Mouse (Mus musculus): ENCODE measurements at regions not wholly inside any gene's neighbourhood (a gene's known extent, or its start where the extent isn't known, plus 50 kb on each side); places are given as distances from the start of the nearest gene placed in this dataset.

DNA sequence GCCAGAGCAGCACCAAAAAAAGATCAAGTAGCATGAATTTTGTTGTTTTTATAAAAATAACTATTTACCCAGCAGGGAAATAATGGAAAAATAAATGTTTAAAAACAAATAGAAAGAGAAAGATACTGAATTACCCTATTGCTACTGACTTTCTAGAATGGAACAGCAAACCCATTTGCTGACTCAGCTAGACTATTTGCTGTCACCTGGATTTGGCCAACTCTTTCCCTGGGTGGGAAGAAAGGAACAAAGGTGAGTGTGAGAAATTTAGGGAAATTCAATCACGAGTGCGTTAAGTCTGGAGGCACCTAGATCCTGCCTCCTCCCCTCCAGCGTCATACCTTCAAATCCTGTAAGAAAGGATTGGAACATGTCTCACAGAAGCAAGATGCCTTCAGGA is 110.2 kb downstream of the Tmsb4x start:
- DNase-seq: no peak

DNA sequence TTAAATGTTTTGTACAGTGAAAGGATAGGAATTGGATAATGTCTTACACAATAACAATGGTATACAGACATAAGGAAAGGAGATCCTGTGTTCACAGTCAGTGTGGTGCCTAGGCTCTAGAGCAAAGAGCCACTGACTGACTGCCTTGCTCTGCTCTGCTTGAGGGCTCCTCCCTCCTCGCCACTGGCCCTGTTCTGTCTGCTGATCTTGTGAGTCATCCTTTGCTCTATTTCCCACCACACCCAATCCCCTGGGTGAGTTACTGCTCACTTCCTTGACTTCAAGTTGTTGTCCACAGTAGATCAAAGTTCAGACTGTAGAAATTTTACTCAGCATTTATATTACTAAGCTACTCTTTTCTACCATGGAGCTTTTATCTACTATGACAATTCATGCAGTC is 117.3 kb downstream of the Tmsb4x start:
- H3K27ac ChIP-seq (ENCODE audit: insufficient read depth, low read depth, low read length): no peak overlapping the region
- H3K4me3 ChIP-seq (ENCODE audit: insufficient read depth, low read depth, low read length): no peak overlapping the region
- TF ChIP-seq CTCF (conservative IDR thresholded peaks at IDR 0.05; ENCODE audit: insufficient read depth, insufficient read length, low read depth, low read length): no peak
- no peak for TF ChIP-seq POLR2A (IDR thresholded peaks at IDR 0.05; ENCODE audit: low read depth, low read length)

More for the DNA sequence above, 110.2 kb downstream of the Tmsb4x start:
- Histone ChIP-seq H3K27ac (ENCODE audit: insufficient read depth, low read depth, low read length) (no peak overlapping the region), H3K27me3 (replicated peaks; ENCODE audit: control insufficient read depth, insufficient read depth, low read length) (no peaks in the 10 kb centered on the region), H3K4me1 (ENCODE audit: control insufficient read depth, insufficient read depth, low read length) (no peaks in the 10 kb centered on the region), H3K4me3 (ENCODE audit: insufficient read depth, low read depth, low read length) (no peak overlapping the region), H3K36me3 (ENCODE audit: control insufficient read depth, insufficient read depth, low read length) (no peaks in the 10 kb centered on the region)
- 74% methylated on average over 3 of the region's 3 CpGs for WGBS
- TF ChIP-seq POLR2A (IDR thresholded peaks at IDR 0.05; ENCODE audit: low read depth, low read length) (no peak), CTCF (conservative IDR thresholded peaks at IDR 0.05; ENCODE audit: insufficient read depth, insufficient read length, low read depth, low read length) (no peak)

DNA sequence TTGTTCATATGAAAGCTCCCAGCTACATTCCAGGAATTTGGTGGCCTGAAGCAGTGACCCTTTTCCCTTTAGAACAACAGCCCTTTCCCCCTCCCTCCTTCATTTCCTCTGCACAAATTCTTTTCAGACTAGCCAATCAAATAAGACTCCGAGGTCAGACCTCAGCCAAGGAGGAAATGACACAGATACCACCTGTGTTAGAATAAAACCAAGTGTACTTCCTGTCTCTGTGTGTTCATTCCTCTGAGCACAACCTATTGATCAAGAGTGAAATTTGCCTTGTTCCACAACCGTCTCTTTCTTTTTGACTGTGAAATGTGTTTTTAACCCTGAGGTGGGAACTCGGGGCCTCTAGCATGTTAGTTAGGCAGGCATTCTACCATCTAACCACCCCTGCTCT is 120.2 kb downstream of the Tmsb4x start:
- Histone ChIP-seq H3K36me3 (ENCODE audit: control insufficient read depth, insufficient read depth, low read length) (no peaks in the 10 kb centered on the region), H3K27ac (ENCODE audit: insufficient read depth, low read depth, low read length) (peak overlapping the region; percentile 56), H3K4me1 (ENCODE audit: control insufficient read depth, insufficient read depth, low read length) (no peaks in the 10 kb centered on the region), H3K27me3 (replicated peaks; ENCODE audit: control insufficient read depth, insufficient read depth, low read length) (no peaks in the 10 kb centered on the region), H3K4me3 (ENCODE audit: insufficient read depth, low read depth, low read length) (no peak overlapping the region)
- TF ChIP-seq CTCF (conservative IDR thresholded peaks at IDR 0.05; ENCODE audit: insufficient read depth, insufficient read length, low read depth, low read length) (no peak), POLR2A (IDR thresholded peaks at IDR 0.05; ENCODE audit: low read depth, low read length) (no peak)
- 23% methylated on average over 3 of the region's 3 CpGs for WGBS
- peak; percentile 42 for DNase-seq

More for the DNA sequence above, 117.3 kb downstream of the Tmsb4x start:
- DNase-seq: peak; percentile 73
- H3K4me1 ChIP-seq (ENCODE audit: control insufficient read depth, insufficient read depth, low read length): no peaks in the 10 kb centered on the region
- 58% methylated on average over 1 of the region's 1 CpGs for WGBS
- H3K36me3 ChIP-seq (ENCODE audit: control insufficient read depth, insufficient read depth, low read length): no peaks in the 10 kb centered on the region
- no peaks in the 10 kb centered on the region for H3K27me3 ChIP-seq (replicated peaks; ENCODE audit: control insufficient read depth, insufficient read depth, low read length)

DNA sequence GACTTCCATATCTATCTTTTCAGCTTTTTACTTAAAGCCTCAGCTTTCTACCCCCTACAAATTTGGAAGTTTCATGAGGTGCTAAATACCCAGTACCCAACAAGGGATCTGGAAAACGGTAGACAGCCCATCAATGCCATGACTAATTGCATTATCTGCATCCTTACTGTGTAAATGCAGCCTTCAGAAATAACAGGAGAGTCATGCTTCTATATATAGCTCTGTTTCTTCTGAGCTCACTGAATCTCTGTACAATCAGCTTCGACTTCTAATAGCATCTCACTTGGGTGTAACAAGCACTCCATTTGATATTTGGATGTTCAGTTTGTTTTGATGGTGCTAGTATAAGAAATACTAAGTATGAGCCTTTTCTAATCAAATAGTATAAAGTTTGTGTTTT is 120.7 kb downstream of the Tmsb4x start:
- H3K4me1 ChIP-seq (ENCODE audit: control insufficient read depth, insufficient read depth, low read length): no peaks in the 10 kb centered on the region
- H3K27me3 ChIP-seq (replicated peaks; ENCODE audit: control insufficient read depth, insufficient read depth, low read length): no peaks in the 10 kb centered on the region
- no peak for TF ChIP-seq CTCF (conservative IDR thresholded peaks at IDR 0.05; ENCODE audit: insufficient read depth, insufficient read length, low read depth, low read length)
- no peak for TF ChIP-seq POLR2A (IDR thresholded peaks at IDR 0.05; ENCODE audit: low read depth, low read length)
- DNase-seq: no peak
- H3K4me3 ChIP-seq (ENCODE audit: insufficient read depth, low read depth, low read length): no peak overlapping the region
- no peaks in the 10 kb centered on the region for H3K36me3 ChIP-seq (ENCODE audit: control insufficient read depth, insufficient read depth, low read length)
- WGBS: 27% methylated on average over 2 of the region's 2 CpGs
- H3K27ac ChIP-seq (ENCODE audit: insufficient read depth, low read depth, low read length): 0 out of 2 replicates have a peak overlapping the region, but pooled peaks have one; percentile 23

DNA sequence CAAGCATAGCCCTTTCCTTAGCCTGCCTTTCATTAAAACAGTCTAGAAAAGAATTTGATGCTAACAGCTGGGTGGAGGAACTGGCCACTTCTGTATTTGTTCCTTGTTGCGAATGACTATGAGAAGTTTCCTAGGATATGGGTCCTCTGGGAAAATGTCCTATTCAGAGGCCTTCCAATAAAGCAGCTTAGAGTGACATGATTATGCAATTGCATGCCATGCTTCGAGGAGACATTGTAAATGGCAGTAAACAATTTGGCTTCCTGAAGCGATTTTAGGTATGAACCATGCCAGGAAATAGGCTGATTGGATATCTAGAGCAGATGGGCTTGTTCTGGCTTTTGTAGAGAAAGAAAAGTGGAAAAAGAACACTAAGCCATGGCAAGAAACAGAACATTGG is 128.3 kb downstream of the Tmsb4x start:
- H3K27me3 ChIP-seq (replicated peaks; ENCODE audit: control insufficient read depth, insufficient read depth, low read length): no peaks in the 10 kb centered on the region
- no peak overlapping the region for H3K27ac ChIP-seq (ENCODE audit: insufficient read depth, low read depth, low read length)
- H3K4me1 ChIP-seq (ENCODE audit: control insufficient read depth, insufficient read depth, low read length): no peaks in the 10 kb centered on the region
- no peak for DNase-seq
- WGBS: 52% methylated on average over 3 of the region's 3 CpGs
- no peaks in the 10 kb centered on the region for H3K36me3 ChIP-seq (ENCODE audit: control insufficient read depth, insufficient read depth, low read length)
- no peak overlapping the region for H3K4me3 ChIP-seq (ENCODE audit: insufficient read depth, low read depth, low read length)
- TF ChIP-seq POLR2A (IDR thresholded peaks at IDR 0.05; ENCODE audit: low read depth, low read length) (no peak), CTCF (conservative IDR thresholded peaks at IDR 0.05; ENCODE audit: insufficient read depth, insufficient read length, low read depth, low read length) (no peak)

DNA sequence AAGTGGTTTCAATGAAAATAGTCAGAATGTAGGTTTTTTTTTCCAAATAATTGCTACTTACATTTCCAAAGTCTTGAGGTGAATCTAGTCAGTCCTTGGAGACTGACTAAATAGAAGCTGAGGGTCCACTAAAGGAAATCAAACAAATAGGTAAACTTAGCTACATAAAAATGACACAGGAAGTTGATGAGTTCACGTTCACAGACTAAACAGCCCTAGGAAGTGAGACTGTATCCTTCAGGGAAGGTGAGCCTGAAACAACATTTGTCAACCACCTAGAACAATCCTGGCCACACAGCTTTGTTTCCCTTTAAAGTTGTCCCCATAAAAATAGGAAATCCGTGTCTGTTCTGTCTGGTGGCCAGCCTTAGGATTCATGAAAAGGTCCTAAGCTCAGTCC is 140.0 kb downstream of the Tmsb4x start:
- Histone ChIP-seq H3K27ac (ENCODE audit: insufficient read depth, low read depth, low read length) (no peak overlapping the region), H3K36me3 (ENCODE audit: control insufficient read depth, insufficient read depth, low read length) (no peaks in the 10 kb centered on the region), H3K4me3 (ENCODE audit: insufficient read depth, low read depth, low read length) (no peak overlapping the region), H3K4me1 (ENCODE audit: control insufficient read depth, insufficient read depth, low read length) (no peaks in the 10 kb centered on the region), H3K27me3 (replicated peaks; ENCODE audit: control insufficient read depth, insufficient read depth, low read length) (no peaks in the 10 kb centered on the region)
- TF ChIP-seq CTCF (conservative IDR thresholded peaks at IDR 0.05; ENCODE audit: insufficient read depth, insufficient read length, low read depth, low read length) (no peak), POLR2A (IDR thresholded peaks at IDR 0.05; ENCODE audit: low read depth, low read length) (no peak)
- no peak for DNase-seq
- WGBS: 43% methylated on average over 2 of the region's 2 CpGs

DNA sequence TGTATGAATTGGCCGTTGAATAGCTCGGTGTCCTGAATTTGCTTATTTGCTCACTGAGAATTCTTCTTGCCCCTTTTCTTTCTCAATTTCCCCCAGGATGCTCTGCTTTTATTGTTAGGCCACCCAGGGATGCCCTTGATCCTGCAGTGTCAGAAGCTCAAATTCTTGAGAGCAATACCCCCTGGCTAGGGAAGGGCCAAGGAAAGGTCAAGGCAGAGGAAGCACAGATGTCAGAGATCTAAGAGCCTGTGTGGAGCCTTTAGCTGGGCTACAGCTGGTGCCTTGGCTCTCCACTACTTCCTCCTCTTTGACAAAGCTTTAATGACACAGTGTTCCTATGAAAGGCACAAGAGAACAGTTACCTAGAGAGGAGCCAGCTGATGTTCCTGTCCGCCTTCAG is 141.2 kb downstream of the Tmsb4x start:
- WGBS: 79% methylated on average over 3 of the region's 3 CpGs
- H3K4me3 ChIP-seq (ENCODE audit: insufficient read depth, low read depth, low read length): no peak overlapping the region
- no peaks in the 10 kb centered on the region for H3K36me3 ChIP-seq (ENCODE audit: control insufficient read depth, insufficient read depth, low read length)
- no peak overlapping the region; the same call in 1 of the 2 replicates for H3K27ac ChIP-seq (ENCODE audit: insufficient read depth, low read depth, low read length)
- H3K27me3 ChIP-seq (replicated peaks; ENCODE audit: control insufficient read depth, insufficient read depth, low read length): no peaks in the 10 kb centered on the region
- TF ChIP-seq POLR2A (IDR thresholded peaks at IDR 0.05; ENCODE audit: low read depth, low read length) (no peak), CTCF (conservative IDR thresholded peaks at IDR 0.05; ENCODE audit: insufficient read depth, insufficient read length, low read depth, low read length) (no peak)
- no peaks in the 10 kb centered on the region for H3K4me1 ChIP-seq (ENCODE audit: control insufficient read depth, insufficient read depth, low read length)
- peak; percentile 33 for DNase-seq

Data from kidney, adult 2 months (tissue).